ENCODE assay signal across 18 mouse cellular contexts in the genomic region with DNA sequence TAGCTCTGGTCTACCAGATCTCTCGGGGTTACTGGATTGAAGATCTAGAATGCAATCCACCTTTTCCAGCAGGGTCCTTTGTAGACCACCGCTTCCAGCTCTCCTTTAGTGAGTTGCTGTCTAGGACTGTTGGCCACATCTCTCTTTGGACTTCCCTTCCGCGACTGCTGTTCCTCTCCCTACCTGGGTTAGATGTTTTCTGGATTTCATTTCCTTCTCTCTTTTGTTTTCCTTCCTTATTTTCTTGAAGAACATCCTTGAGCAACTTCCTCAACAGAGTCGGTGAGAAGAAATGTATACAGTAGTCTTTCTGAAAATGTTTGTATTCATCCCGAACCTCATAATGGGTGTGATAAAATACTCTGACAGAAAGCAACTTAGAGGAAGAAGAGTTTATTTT. TPM values are rescaled to one million over a fixed set of nuclear protein-coding genes. Genes with fewer than 3 reads are reported as not detected.
"Had no signal": no experiment of that assay in that cellular context is flagged by ENCODE, and none has a peak within 500 bp of the region (broad histone marks: within the 10 kb centered on the region; RNA-seq: fewer than 3 reads in every experiment).

No protein-coding gene starts in this region.

- DNase-seq: lung, adult 2 months; lung, postnatal 14 days; lung, postnatal 36 days; right cerebral cortex, postnatal 14 days; thymus, adult 2 months; thymus, postnatal 36 days had no signal

- H3K27ac ChIP-seq: liver, embryonic 14.5 days; lung, embryonic 15.5 days; macrophage; midbrain, embryonic 12.5 days; midbrain, embryonic 15.5 days; neural tube, embryonic 12.5 days; stomach, embryonic 15.5 days; stomach, postnatal 0 days had no signal

- H3K4me2 ChIP-seq: lung, embryonic 15.5 days; midbrain, embryonic 12.5 days; midbrain, embryonic 15.5 days; neural tube, embryonic 12.5 days; stomach, embryonic 15.5 days had no signal

- ATAC-seq: lung, postnatal 0 days; midbrain, embryonic 15.5 days had no signal

- H3K36me3 ChIP-seq: lung, embryonic 15.5 days; midbrain, embryonic 12.5 days; midbrain, embryonic 15.5 days; neural tube, embryonic 12.5 days; stomach, embryonic 15.5 days had no signal

- H3K4me3 ChIP-seq: lung, embryonic 15.5 days; megakaryocyte, embryonic 14.5 days; midbrain, embryonic 12.5 days; midbrain, embryonic 15.5 days; neural tube, embryonic 12.5 days; stomach, embryonic 15.5 days had no signal

- H3K9me3 ChIP-seq: lung, embryonic 15.5 days; megakaryocyte, embryonic 14.5 days; midbrain, embryonic 12.5 days; midbrain, embryonic 15.5 days; neural tube, embryonic 12.5 days; stomach, embryonic 15.5 days had no signal

- H3K9ac ChIP-seq: liver, embryonic 14.5 days; lung, embryonic 15.5 days; midbrain, embryonic 12.5 days; midbrain, embryonic 15.5 days; neural tube, embryonic 12.5 days; stomach, embryonic 15.5 days had no signal

- H3K4me1 ChIP-seq: lung, embryonic 15.5 days; midbrain, embryonic 12.5 days; midbrain, embryonic 15.5 days; neural tube, embryonic 12.5 days; stomach, embryonic 15.5 days had no signal

- H3K27me3 ChIP-seq: lung, embryonic 15.5 days; midbrain, embryonic 12.5 days; midbrain, embryonic 15.5 days; neural tube, embryonic 12.5 days; stomach, embryonic 15.5 days had no signal

RNA-seq across cellular contexts. Expression of a gene that starts 36.0 kb away (rescaled TPM):
- total RNA-seq: midbrain, postnatal 0 days had no signal
- polyA plus RNA-seq: midbrain, embryonic 12.5 days; testis, adult 2 months had no signal
